Mouse (Mus musculus) urinary bladder, postnatal 4 days (tissue): ENCODE measurements at regions not wholly inside any gene's neighbourhood (a gene's known extent, or its start where the extent isn't known, plus 50 kb on each side); places are given as distances from the start of the nearest gene placed in this dataset.
A peak's percentile ranks its signal among the peaks of the same experiment; 100 is the strongest.
"Not testable (repeated sequence)": the region's sequence is repeated elsewhere in the genome, so short reads cannot be mapped to it uniquely, and the experiment has no call there.

ENCODE experiments used
- DNase-seq, 2 experiments: peaks; one replicate each; pipeline ENCODE4 v3.0.0; 2021 to 2022; ENCODE audit warnings: low spot score in 2 of 2

DNA sequence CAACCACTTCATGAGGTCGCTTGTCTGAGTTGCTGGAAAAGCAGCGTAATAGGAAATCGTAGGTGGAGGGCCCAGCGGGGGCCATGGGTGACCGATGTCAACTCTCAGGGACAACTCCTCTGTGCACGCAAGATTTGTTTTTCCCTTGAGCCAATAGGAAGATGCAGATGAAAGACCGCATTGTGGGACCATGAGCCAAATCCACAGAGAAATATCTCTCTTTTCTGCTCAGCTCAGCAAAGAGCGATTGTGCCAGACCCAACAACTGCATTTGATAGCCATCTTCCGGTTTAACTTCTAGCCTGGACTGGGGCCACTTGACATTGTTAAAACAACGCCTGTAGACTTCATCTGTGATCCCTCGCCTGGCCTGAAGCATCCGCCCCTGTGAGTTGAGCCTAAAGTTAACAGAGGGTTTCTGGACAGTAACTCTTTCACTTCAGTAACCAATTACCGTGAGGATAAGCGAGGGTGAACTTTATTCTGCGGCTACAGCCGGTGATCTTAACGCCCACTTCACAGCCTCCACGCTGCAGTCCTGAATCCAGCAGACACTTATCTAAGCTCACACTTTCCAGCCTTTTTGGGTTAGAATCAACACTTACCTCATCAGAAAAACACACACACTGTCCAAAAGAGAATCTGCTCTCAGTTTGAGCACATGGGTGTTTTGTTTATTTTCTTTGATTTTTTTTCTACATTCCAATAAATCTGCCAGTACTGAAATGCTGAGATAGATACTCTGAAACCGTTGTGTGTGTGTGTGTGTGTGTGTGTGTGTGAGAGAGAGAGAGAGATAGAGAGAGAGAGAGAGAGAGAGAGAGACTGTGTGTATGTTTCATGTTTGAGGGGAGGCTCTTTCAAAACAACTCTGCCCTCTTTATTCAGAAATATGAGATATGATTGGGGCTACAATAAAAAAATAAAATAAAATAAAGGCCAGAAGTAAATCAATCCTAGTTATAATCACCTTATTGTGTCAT is 111.9 kb downstream of the Tomm20 start:
- peak; percentile 55 to 66 for DNase-seq

- DNase-seq = no peak
These were observed 112.6 kb downstream of the Tomm20 start for GRCm38 (mm10) chr8:126833006-126833405.

- no peak for DNase-seq
These were observed 113.3 kb downstream of the Tomm20 start for GRCm38 (mm10) chr8:126832163-126832978.

DNA sequence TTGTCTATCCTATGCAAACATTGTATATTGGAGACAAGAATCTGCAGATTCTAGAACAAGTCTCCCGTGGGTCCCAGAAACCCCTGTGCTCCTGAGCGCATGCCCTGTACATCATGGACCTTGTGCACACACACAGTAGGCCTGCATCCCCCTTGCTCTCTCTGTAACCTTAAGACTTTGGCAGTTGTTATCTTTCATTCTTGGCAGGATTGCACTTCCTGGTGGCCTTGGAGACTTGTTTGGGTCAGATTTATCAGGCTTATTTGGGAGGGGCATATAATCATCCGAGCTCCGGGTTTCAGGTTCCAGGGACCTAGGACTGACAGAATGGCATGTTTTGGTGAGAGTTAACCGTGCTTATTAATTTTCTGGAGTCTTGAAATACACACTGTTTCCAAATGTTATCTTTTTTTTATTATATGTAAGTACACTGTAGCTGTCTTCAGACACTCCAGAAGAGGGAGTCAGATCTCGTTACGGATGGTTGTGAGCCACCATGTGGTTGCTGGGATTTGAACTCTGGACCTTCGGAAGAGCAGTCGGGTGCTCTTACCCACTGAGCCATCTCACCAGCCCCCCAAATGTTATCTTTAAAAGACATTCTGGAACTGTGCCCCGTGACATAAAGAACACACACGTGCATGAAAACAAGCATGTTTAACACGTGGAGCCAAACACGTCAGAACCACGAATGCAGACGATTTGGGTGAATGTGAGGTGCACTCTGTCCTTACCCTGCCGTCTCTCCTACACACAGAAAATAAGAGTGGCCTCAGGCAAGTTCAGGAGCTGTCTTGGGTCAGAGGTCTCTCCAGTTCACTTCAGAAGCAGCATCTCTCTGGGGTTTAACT is 114.1 kb downstream of the Tomm20 start:
- no peak for DNase-seq

DNA sequence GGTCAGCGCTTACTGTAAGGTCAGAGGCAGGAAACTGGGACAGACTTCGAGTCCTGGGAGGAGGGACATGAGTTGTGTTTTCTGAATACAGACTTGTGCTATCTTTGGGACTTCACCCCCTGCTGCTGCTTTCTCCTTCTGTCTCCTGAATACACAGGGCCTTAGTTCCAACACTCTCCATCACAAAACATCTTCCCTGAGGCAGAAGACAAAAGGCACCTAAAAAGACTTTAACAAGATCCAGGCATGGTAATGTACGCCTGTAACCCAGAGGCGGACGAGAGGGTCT is 115.5 kb downstream of the Tomm20 start:
- DNase-seq = no peak

- no peak for DNase-seq
These were observed 116.0 kb downstream of the Tomm20 start for GRCm38 (mm10) chr8:126829376-126830241.

DNA sequence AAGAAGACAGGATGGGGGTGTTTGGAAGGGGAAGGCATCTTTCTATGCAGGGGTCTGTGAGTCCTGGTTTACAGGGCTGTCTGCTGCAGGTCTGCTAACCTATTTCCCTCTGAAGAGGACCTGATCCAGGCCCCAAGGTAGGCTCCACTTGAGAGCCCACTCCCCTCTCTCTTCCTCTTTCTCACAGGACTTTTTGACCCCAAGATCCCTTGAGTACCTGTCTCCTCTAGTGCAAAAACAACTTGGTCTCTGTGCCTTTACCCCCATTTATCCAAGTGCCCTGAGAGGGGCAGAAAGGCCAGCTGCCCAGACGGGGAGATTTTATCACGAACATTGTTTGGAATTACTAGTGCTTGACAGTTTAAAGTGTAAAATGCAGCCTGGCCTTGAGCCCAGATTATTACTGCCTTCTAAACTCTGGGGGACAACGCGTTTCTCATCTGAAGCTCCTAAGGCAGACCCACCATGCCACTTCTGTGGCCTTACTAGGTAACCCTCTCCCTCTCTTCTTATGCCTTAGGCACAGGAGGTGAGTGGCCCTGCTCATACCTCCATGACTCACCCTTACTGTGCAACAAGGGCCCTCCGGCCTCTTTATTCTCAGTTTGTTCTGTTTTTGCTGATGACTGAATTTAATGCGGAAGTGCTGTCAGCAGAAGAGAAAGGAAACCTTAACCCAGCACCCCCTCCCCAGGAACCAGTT is 117.8 kb downstream of the Tomm20 start:
- no peak for DNase-seq

GRCm38 (mm10) chr8:126826328-126827285 is 119.0 kb downstream of the Tomm20 start:
- DNase-seq = peak; percentile 71 to 73

- no peak for DNase-seq
These were observed 119.8 kb downstream of the Tomm20 start for GRCm38 (mm10) chr8:126825877-126826276.

- DNase-seq = no peak
These were observed 121.0 kb downstream of the Tomm20 start for GRCm38 (mm10) chr8:126824575-126825208.

- DNase-seq = no peak
These were observed 123.4 kb downstream of the Tomm20 start for GRCm38 (mm10) chr8:126822269-126822668.

- DNase-seq = no peak
These were observed 124.4 kb downstream of the Tomm20 start for GRCm38 (mm10) chr8:126821279-126821678.

- no peak for DNase-seq
These were observed 125.1 kb downstream of the Tomm20 start for GRCm38 (mm10) chr8:126820502-126820901.

- DNase-seq = no peak
These were observed 126.4 kb downstream of the Tomm20 start for GRCm38 (mm10) chr8:126819261-126819660.

DNA sequence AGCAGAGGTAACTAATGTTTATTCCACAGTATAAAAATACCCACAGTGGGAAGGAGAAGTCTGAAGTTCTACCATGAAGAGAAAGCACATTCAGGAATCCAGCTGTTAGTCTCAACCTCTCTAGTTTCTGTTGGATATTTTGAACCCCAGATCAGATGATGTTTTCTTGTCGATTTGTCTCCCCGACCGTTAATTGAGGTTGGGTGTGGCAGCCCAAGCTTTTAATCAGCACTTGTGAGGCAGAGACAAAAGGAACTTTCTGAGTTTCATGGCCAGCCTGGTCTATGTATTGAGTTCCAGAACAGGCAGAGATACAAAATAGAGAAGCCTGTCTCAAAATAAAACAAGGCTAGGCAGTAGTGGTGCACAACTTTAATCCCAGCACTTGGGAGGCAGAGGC is 129.5 kb downstream of the Tomm20 start:
- no peak for DNase-seq

DNA sequence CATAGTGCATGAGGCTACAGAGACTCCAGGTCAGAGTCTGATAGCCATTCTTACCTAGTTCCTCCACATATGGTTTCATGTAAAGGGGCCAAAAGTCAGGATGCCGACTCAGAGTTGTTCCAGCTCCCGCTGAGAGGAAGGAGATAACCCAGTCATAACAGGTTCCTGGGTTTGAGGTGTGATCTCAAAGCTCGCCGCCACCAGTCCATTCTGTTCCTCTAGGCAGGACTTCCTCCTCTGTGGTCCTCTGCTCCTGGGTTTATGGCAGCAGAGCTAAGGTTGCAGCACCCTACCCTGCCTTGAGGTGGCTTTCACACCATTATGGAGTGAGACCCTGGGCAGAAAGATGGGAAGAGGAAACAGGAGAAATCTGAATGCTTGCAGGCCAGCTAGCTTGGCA is 131.2 kb downstream of the Tomm20 start:
- DNase-seq = no peak

DNA sequence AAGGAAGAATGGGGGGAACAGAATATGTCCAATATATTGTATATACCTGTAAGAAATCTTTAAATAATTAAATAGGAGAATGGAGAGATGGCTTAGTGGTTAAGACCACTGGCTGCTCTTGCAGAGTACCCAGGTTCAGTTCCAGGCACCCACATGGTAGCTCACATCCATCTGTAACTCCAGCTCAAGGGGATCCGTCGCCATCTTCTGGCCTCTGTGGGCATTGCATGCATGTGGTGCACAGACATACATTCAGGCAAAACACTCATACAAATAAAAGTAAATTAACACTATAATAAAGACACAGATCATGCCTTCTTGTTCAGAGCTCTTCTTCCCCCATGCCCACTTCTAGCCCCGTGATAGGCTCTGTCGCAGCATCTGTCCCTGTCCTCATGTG is 132.0 kb downstream of the Tomm20 start:
- DNase-seq = no peak

- no peak for DNase-seq
These were observed 132.9 kb downstream of the Tomm20 start for GRCm38 (mm10) chr8:126812777-126813176.

- DNase-seq = not testable (repeated sequence)
These were observed 134.3 kb downstream of the Tomm20 start for GRCm38 (mm10) chr8:126811358-126811757.
